Mouse (Mus musculus) testis, adult 2 months (tissue): ENCODE data around the gene Evl. TPM values are rescaled to one million over a fixed set of nuclear protein-coding genes. Genes with fewer than 3 reads are reported as not detected.
"Not testable (repeated sequence)": the region's sequence is repeated elsewhere in the genome, so short reads cannot be mapped to it uniquely, and the experiment has no call there.

ENCODE experiments used
- H3K27ac ChIP-seq: fragments of 200-500 bp; 2 replicates; pipeline ENCODE4 v1.5.1; 2012; ENCODE audit warnings: low read depth, low read length; ENCODE audit not compliant: control insufficient read depth, insufficient read depth
- H3K27me3 ChIP-seq: fragments of 200-500 bp; 2 replicates; pipeline ENCODE4 v1.6.1; 2012; ENCODE audit warnings: mild to moderate bottlenecking, low read length, moderate library complexity; ENCODE audit not compliant: control insufficient read depth, insufficient read depth
- H3K36me3 ChIP-seq: fragments of 200-500 bp; 2 replicates; pipeline ENCODE4 v1.6.1; 2012; ENCODE audit warnings: mild to moderate bottlenecking, low read length; ENCODE audit not compliant: control insufficient read depth, insufficient read depth
- H3K4me1 ChIP-seq: fragments of 200-500 bp; 2 replicates; pipeline ENCODE4 v1.6.1; 2012; ENCODE audit warnings: low read length; ENCODE audit not compliant: control insufficient read depth, insufficient read depth
- H3K4me3 ChIP-seq: fragments of 200-500 bp; 2 replicates; pipeline ENCODE4 v1.5.1; 2012; ENCODE audit warnings: low read depth, mild to moderate bottlenecking, low read length, moderate library complexity, mixed read lengths; ENCODE audit not compliant: control insufficient read depth
- CTCF ChIP-seq: fragments of 200-500 bp; IDR thresholded peaks from 2 replicates; pipeline ENCODE4 v1.5.1; 2012; ENCODE audit warnings: low read depth, mild to moderate bottlenecking, inconsistent platforms, low read length, moderate library complexity; ENCODE audit not compliant: control insufficient read depth, insufficient read depth, insufficient replicate concordance
- POLR2A ChIP-seq: fragments of 200-500 bp; IDR thresholded peaks from 2 replicates; pipeline ENCODE4 v1.6.1; 2012; ENCODE audit warnings: low read depth, mild to moderate bottlenecking, inconsistent platforms, low read length, moderate library complexity; ENCODE audit not compliant: control insufficient read depth
- polyA plus RNA-seq: library from polyadenylated mRNA; depleted of rRNA; stranded (reverse); fragments of >200 nt; gene quantifications from 2 replicates; pipeline ENCODE4 v1.2.3, GENCODE M21; 2012; rRNA removed

Evl gene
- 31.3 and 36.4 TPM in 2 replicates for polyA plus RNA-seq

DNA sequence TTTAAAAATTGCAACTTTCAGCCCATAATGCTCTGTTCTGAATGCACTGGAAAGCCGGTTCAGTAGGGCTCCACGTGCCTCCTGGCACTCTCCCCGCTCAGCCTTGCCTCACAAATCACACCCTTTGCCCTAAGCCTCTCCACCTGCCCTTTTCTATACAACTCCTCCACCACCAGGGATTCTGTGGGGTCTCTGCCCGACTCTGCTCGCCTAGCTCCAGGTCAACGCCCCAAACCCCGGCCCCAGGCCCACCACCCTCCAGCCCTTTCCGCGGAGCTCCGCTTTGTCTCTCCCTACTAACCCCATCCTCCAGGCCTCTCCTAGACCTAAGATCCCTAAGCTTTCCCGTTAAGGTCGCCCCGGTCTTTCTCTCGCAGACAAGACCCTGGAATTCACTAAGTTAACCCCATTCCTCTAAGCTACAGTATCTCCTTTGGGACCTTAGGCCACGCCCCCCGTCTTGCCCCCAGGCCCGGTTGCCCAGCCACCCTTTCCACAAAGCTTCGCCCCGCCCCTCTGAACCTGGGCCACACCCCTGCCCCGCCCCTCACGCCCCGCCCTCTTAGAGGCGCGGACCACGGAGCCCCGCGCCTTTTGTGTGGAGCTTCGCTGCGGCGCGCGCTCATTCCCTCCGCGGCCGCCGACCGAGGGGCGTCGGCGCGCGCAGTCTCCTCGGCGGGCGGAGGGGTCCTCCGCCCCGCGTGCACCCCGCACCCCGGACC is at the start of gene Evl:
Gene Evl (plus strand): TSS at position 601 of the 722 bp plus-strand sequence.
- TF ChIP-seq POLR2A, result peak; percentile 71
- no peak for TF ChIP-seq CTCF
- Histone ChIP-seq H3K4me1 (peaks cover 8% of the 10 kb centered on the region), H3K4me3 (peak within 1 kb of the TSS; percentile 95), H3K36me3 (no peaks in the 10 kb centered on the region), H3K27ac (peak within 1 kb of the TSS; percentile 75), H3K27me3 (no peaks in the 10 kb centered on the region)

DNA sequence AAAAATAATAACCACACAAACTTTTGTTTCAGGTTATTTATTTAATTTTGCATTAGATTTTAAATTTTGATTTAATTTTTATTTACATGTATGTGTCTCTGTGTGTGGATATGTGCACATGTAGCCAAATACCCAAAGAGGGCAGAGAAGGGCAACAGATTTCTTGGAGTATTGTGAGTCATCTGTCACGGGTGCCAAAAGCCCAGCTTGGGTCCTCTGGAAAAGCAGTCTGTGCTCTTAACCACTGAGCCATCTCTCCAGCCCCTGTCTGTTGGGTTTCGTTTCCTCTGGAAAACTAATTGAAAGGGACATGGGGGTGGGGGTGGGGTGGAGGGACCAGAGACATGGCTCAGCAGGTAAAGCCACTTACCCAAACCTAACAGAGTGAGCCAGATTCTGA is 48.7 kb upstream of the Evl start:
- Histone ChIP-seq H3K27me3 (no peaks in the 10 kb centered on the region), H3K4me3 (no peak overlapping the region), H3K27ac (no peak overlapping the region), H3K4me1 (no peaks in the 10 kb centered on the region), H3K36me3 (no peaks in the 10 kb centered on the region)
- no peak for TF ChIP-seq POLR2A
- no peak for TF ChIP-seq CTCF

DNA sequence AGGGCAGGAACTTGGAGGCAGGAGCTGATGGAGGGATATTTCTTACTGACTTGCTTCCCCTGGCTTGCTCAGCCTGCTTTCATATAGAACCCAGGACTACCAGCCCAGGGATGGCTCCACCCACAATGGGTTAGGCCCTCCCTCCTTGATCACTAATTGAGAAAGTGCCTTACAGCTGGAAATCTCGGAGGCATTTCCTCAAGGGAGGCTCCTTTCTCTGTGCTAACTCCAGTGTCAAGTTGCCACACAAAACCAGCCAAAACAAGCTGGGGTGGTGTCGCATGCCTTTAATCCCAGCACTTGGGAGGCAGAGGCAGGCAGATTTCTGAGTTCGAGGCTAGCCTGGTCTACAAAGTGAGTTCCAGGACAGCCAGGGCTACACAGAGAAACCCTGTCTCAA is 47.5 kb upstream of the Evl start:
- not testable (repeated sequence) for H3K27ac ChIP-seq, H3K4me1 ChIP-seq, H3K4me3 ChIP-seq, H3K36me3 ChIP-seq, H3K27me3 ChIP-seq

DNA sequence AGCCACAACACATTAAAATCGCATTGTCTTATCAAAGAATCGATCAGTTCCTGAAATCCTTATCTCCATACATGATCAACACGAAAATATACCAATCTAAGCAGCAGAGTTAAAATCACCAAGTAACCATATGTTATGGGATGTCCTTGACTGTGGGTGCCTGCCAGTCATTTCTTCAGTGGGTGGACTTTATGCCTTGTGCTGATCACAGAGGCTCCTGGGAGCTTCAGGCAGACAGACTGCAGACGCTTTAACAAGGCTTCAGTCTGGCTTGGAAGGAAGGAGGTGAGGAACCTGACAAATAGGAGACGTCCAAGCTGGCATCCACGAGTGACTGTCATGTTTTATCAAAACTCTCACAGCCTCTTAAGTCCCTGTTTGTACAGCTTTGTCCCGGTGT is 43.9 kb upstream of the Evl start:
- Histone ChIP-seq H3K36me3 (no peaks in the 10 kb centered on the region), H3K27ac (no peak overlapping the region), H3K4me1 (peaks cover under 1% of the 10 kb centered on the region; the same call in 1 of the 2 replicates), H3K4me3 (no peak overlapping the region), H3K27me3 (no peaks in the 10 kb centered on the region)
- TF ChIP-seq CTCF, result no peak
- no peak for TF ChIP-seq POLR2A

DNA sequence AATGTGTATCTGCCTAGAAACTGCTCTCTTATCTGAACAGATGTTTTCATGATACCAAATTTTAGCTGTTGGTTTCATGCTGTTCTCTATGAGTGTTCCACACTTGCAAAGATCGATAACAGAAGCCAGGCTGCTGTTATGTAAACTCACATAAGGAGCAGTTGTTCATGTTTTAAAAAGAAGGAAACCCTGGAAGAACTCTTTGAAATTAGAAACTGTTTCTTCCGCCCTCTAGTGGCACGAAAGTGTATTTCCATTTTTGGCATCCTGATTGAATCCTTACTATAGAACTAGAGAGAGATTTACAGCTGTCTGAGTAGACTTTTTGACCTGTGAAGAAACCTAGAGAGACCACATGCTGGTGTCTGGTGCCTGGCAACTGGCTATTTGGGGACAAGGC is 43.5 kb upstream of the Evl start:
- no peak overlapping the region for H3K4me3 ChIP-seq
- H3K4me1 ChIP-seq, result peaks cover 4% of the 10 kb centered on the region
- no peaks in the 10 kb centered on the region for H3K27me3 ChIP-seq
- no peak; the same call in 1 of the 2 replicates for TF ChIP-seq CTCF
- no peak for TF ChIP-seq POLR2A
- no peaks in the 10 kb centered on the region for H3K36me3 ChIP-seq
- no peak overlapping the region for H3K27ac ChIP-seq

DNA sequence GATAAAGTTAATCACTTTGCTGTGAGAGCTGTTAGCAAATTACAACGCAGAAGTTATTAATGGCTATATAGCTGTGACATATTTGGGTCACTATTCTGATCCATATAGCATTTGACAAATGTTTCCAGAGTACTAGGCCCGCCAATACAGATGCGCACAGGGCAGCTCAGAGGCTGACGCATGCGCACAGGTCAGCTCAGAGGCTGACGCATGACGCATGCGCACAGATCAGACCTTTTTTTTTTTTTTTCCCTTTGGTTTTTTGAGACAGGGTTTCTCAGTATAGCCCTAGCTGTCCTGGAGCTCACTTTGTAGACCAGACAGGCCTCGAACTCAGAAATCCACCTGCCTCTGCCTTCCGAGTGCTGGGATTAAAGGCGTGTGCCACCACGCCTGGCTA is 39.1 kb upstream of the Evl start:
- no peaks in the 10 kb centered on the region for H3K36me3 ChIP-seq
- TF ChIP-seq CTCF (no peak), POLR2A (no peak)
- no peak overlapping the region for H3K27ac ChIP-seq
- H3K4me1 ChIP-seq, result peaks cover 8% of the 10 kb centered on the region
- peak overlapping the region; percentile 71 for H3K4me3 ChIP-seq
- H3K27me3 ChIP-seq, result no peaks in the 10 kb centered on the region

DNA sequence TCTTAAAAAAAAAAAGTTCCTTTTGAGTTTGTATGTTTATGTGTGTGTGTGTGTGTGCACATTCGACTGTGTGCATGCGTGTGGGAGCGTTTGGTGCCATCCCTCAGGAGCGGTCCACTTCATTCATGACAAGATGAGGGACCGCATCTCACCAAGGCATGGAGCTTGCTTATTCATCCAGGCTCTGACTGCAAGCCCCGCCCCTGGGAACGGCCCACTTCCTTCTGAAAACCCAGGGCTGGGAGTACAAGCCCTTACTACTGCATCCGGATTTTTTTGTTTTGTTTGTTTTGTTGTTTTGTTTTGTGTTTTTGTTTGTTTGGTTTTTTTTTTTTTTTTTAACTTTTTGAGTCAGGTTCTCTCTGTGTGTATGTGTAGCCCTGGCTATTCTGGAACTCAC is 35.1 kb upstream of the Evl start:
- Histone ChIP-seq H3K27me3 (no peaks in the 10 kb centered on the region), H3K4me3 (no peak overlapping the region), H3K4me1 (peaks cover 8% of the 10 kb centered on the region), H3K36me3 (no peaks in the 10 kb centered on the region), H3K27ac (no peak overlapping the region)
- TF ChIP-seq POLR2A (no peak), CTCF (no peak)

DNA sequence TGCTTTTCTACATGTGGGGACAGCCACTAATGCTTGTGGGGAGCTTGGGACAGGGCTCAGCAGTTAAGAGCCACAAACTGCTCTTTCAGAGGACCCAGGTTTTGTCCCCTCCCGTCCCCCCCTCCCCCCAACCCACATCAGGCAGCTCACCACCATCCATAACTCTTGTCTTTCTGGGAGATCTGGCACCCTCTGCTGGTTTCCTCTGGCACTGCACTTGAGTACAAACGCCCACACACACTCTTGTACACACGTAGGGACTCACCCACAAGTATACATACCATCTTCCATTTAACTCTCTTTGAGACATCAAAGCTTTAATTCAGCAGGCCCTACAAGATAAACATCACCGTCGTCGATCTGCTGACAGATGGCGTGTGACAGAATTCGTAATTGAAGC is 25.3 kb upstream of the Evl start:
- no peak overlapping the region for H3K27ac ChIP-seq
- no peaks in the 10 kb centered on the region for H3K36me3 ChIP-seq
- TF ChIP-seq POLR2A (no peak), CTCF (peak; percentile 63; the same call in 1 of the 2 replicates)
- H3K4me1 ChIP-seq, result no peaks in the 10 kb centered on the region
- H3K27me3 ChIP-seq, result no peaks in the 10 kb centered on the region
- H3K4me3 ChIP-seq, result no peak overlapping the region
